Mouse (Mus musculus) adipose tissue, adult 10 weeks (tissue): Measurements from ENCODE around the gene Fcrl6. TPM values are rescaled to one million over a fixed set of nuclear protein-coding genes. Genes with fewer than 3 reads are reported as not detected.

Experiments
- polyA plus RNA-seq: library from polyadenylated mRNA; stranded (reverse); fragments of 350-450 nt; fragmentation: Illumina TruSeq; extraction: RNeasy Lipid Tissue Mini Kit (QIAGEN cat#74804); gene quantifications from one replicate; pipeline ENCODE4 v1.2.3, GENCODE M21; 2014; ENCODE audit warnings: low read depth, low replicate concordance

The Fcrl6 gene
- not detected for polyA plus RNA-seq

DNA sequence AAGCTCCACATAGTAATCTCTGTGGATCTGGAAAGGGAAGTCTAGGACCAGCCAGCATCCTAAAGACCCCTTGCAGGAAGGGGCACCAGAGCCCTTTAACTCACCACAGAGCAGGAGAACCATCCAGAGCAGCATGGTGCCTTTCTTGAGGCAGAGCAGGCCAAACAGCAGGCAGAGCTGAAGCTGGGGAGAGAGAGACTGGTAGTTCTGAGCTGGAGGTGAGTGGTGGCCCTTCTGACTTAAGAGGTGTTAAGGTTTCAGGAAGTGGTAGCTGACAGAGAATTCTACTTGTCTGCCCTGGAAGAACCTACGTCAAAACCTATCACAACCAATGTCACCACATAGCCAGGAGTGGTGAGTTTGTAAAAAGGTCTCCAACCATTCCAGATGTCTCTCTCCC lies at the start of gene Fcrl6:
Fcrl6 (minus strand) TSS at position 226 of the 400 bp plus-strand sequence.

GRCm38 (mm10) chr1:172632451-172633326 lies 30.3 kb upstream of the Fcrl6 start, which contains the start of gene Dusp23:
Dusp23 (minus strand) TSS chr1:172632962.

GRCm38 (mm10) chr1:172590385-172590784 lies 12.0 kb downstream of the Fcrl6 start, which contains the start of gene Slamf8:
Slamf8 (minus strand) TSS chr1:172590568.

DNA sequence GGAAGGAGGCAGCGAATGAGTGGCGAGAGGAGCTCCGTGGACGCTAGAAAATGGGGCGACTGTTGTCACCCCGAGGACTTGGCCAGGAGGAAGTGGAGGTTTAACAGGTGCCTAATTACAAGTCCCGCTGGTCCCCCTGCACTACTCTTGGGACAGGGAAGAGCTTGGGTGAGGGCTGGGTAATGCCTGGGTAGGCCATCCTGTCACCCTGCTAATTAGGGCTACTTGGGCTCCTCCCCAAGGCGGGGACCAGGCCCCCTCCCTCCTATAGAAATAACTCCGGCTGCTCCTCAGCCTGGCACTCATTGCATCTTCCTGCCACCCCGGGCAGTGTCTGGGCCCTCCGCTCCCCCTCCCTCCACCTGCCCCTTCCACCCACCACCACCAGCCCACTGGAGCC lies 46.7 kb downstream of the Fcrl6 start, which contains the start of gene Vsig8:
Vsig8 (plus strand) TSS at position 301 of the 400 bp plus-strand sequence.

Other genes with a start within 250 kb of the Fcrl6 start
- gene Pigm, start 226.0 kb downstream of the Fcrl6 start, polyA plus RNA-seq: 7.4 TPM
- 11.2 TPM for gene Slamf9, start 127.2 kb downstream of the Fcrl6 start, polyA plus RNA-seq
- 13.9 TPM for gene Igsf9, start 120.8 kb downstream of the Fcrl6 start, polyA plus RNA-seq
- 261 TPM for gene Tagln2, start 102.5 kb downstream of the Fcrl6 start, polyA plus RNA-seq
- 6.8 TPM for gene Cfap45, start 81.8 kb downstream of the Fcrl6 start, polyA plus RNA-seq
- gene Vsig8, start 46.6 kb downstream of the Fcrl6 start, polyA plus RNA-seq: 0.72 TPM
- 3.0 TPM for gene Slamf8, start 12.0 kb downstream of the Fcrl6 start, polyA plus RNA-seq
- 23.7 TPM for gene Dusp23, start 30.4 kb upstream of the Fcrl6 start, polyA plus RNA-seq
- 0.77 TPM for gene Crp, start 95.5 kb upstream of the Fcrl6 start, polyA plus RNA-seq